10 mouse cellular contexts compared by ENCODE assay signal in genomic region chr3:51965841-51966240, GRCm38 (mm10).
A peak's percentile ranks its signal among the peaks of the same experiment; 100 is the strongest.
DNase-seq lines count a peak whose midpoint lies in the region; ATAC-seq lines count a peak whose summit lies in the region.
"Had no signal": no experiment of that assay in that cellular context is flagged by ENCODE, and none has a peak within 500 bp of the region (broad histone marks: within the 10 kb centered on the region; RNA-seq: fewer than 3 reads in every experiment).

No protein-coding gene starts in this region.

- H3K4me3 ChIP-seq in heart, embryonic 10.5 days: no peak overlapping the region
- no peak overlapping the region for H3K4me3 ChIP-seq in heart, embryonic 12.5 days
- no peak overlapping the region for H3K4me3 ChIP-seq in forebrain, embryonic 14.5 days (ENCODE audit: low read depth, low read length)
- H3K4me3 ChIP-seq in midbrain, embryonic 11.5 days (ENCODE audit: low read depth, low read length): no peak overlapping the region

- H3K27me3 ChIP-seq in heart, embryonic 10.5 days (ENCODE audit: insufficient read depth, poor library complexity, severe bottlenecking): no peaks in the 10 kb centered on the region
- H3K27me3 ChIP-seq in heart, embryonic 12.5 days (replicated peaks): no peaks in the 10 kb centered on the region
- no peaks in the 10 kb centered on the region for H3K27me3 ChIP-seq in forebrain, embryonic 14.5 days (replicated peaks; ENCODE audit: control insufficient read depth, insufficient read depth, low read length)
- H3K27me3 ChIP-seq in midbrain, embryonic 11.5 days (ENCODE audit: control insufficient read depth, insufficient read depth, low read length): no peaks in the 10 kb centered on the region

- 56% methylated on average over 7 of the region's 7 CpGs for WGBS in heart, embryonic 10.5 days
- WGBS in heart, embryonic 12.5 days: 57% methylated on average over 7 of the region's 7 CpGs
- WGBS in forebrain, embryonic 14.5 days: 77% methylated on average over 7 of the region's 7 CpGs
- 74% methylated on average over 7 of the region's 7 CpGs for WGBS in midbrain, embryonic 11.5 days

- H3K36me3 ChIP-seq in heart, embryonic 10.5 days: no peaks in the 10 kb centered on the region
- no peaks in the 10 kb centered on the region for H3K36me3 ChIP-seq in heart, embryonic 12.5 days
- no peaks in the 10 kb centered on the region for H3K36me3 ChIP-seq in forebrain, embryonic 14.5 days (ENCODE audit: control insufficient read depth, insufficient read depth, low read length)
- H3K36me3 ChIP-seq in midbrain, embryonic 11.5 days (ENCODE audit: control insufficient read depth, insufficient read depth, low read length): no peaks in the 10 kb centered on the region

- no peak overlapping the region for H3K9ac ChIP-seq in heart, embryonic 12.5 days
- H3K9ac ChIP-seq in forebrain, embryonic 14.5 days (ENCODE audit: low read length): peak overlapping the region; percentile 8; the same call in 1 of the 2 replicates
- 0 out of 2 replicates have a peak overlapping the region, but pooled peaks have one; percentile 14 for H3K9ac ChIP-seq in midbrain, embryonic 11.5 days (ENCODE audit: low read length)

- peaks cover 39% of the 10 kb centered on the region for H3K4me1 ChIP-seq in heart, embryonic 10.5 days
- peaks cover 34% of the 10 kb centered on the region for H3K4me1 ChIP-seq in heart, embryonic 12.5 days (replicated peaks)
- H3K4me1 ChIP-seq in forebrain, embryonic 14.5 days (ENCODE audit: control insufficient read depth, insufficient read depth, low read length): peaks cover 26% of the 10 kb centered on the region
- H3K4me1 ChIP-seq in midbrain, embryonic 11.5 days (ENCODE audit: control insufficient read depth, insufficient read depth, low read length): peaks cover 29% of the 10 kb centered on the region

- H3K9me3 ChIP-seq in heart, embryonic 10.5 days: no peaks in the 10 kb centered on the region
- H3K9me3 ChIP-seq in heart, embryonic 12.5 days (replicated peaks): no peaks in the 10 kb centered on the region
- H3K9me3 ChIP-seq in forebrain, embryonic 14.5 days (replicated peaks; ENCODE audit: control insufficient read depth, low read length): no peaks in the 10 kb centered on the region
- no peaks in the 10 kb centered on the region for H3K9me3 ChIP-seq in midbrain, embryonic 11.5 days (ENCODE audit: control insufficient read depth, low read length)

- no peak for ATAC-seq in heart, embryonic 12.5 days (ENCODE audit: insufficient number of reproducible peaks, low FRiP score)
- ATAC-seq in forebrain, embryonic 14.5 days: no peak
- no peak for ATAC-seq in midbrain, embryonic 11.5 days (ENCODE audit: low FRiP score)
- ATAC-seq: CD4-positive, CD25-positive, alpha-beta regulatory T cell, adult 4 months had no signal

- no peak overlapping the region for H3K4me2 ChIP-seq in heart, embryonic 12.5 days
- no peak overlapping the region for H3K4me2 ChIP-seq in forebrain, embryonic 14.5 days (ENCODE audit: low read length)
- no peak overlapping the region for H3K4me2 ChIP-seq in midbrain, embryonic 11.5 days

- no peak for DNase-seq in heart, embryonic 10.5 days (ENCODE audit: low spot score)
- peak; percentile 64 for DNase-seq in 416B (ENCODE audit: low read depth)
- DNase-seq in forebrain, embryonic 14.5 days (ENCODE audit: low spot score): no peak
- DNase-seq in midbrain, embryonic 11.5 days (ENCODE audit: low spot score, missing footprints): no peak
- DNase-seq in retina, embryonic 14.5 days (ENCODE audit: low spot score): no peak
- DNase-seq in gastrocnemius, postnatal 10 days: no peak
- no peak for DNase-seq in liver
- DNase-seq: lung, postnatal 14 days had no signal

- H3K27ac ChIP-seq in heart, embryonic 10.5 days: peak overlapping the region; percentile 59
- no peak overlapping the region for H3K27ac ChIP-seq in heart, embryonic 12.5 days (ENCODE audit: poor library complexity, severe bottlenecking)
- H3K27ac ChIP-seq in forebrain, embryonic 14.5 days (ENCODE audit: low read depth, low read length): peak overlapping the region; percentile 44; the same call in 1 of the 2 replicates
- no peak overlapping the region for H3K27ac ChIP-seq in midbrain, embryonic 11.5 days (ENCODE audit: low read depth, low read length)

Comparison
In these comparisons a context has a peak if more than half of its experiments do, and no peak if none do; other contexts are left out.
1. H3K27ac ChIP-seq: peak in heart, embryonic 10.5 days (single experiment) and forebrain, embryonic 14.5 days (single experiment); none in heart, embryonic 12.5 days (single experiment) and midbrain, embryonic 11.5 days (single experiment).